Mouse (Mus musculus) stomach, embryonic 14.5 days (tissue): ENCODE measurements at regions not wholly inside any gene's neighbourhood (a gene's known extent, or its start where the extent isn't known, plus 50 kb on each side); places are given as distances from the start of the nearest gene placed in this dataset.
A peak's percentile ranks its signal among the peaks of the same experiment; 100 is the strongest.

ENCODE experiments used
- ATAC-seq: fragments of 200-750 bp; cut with Nextera tagmentation; 2 replicates; pipeline ENCODE4 v1.8.0; 2017; ENCODE audit warnings: low read depth, moderate TSS enrichment; ENCODE audit not compliant: insufficient number of reproducible peaks, insufficient read depth, low FRiP score
- H3K27ac ChIP-seq: fragments of 300-500 bp; sonication (generic); 2 replicates; pipeline ENCODE4 v1.5.1; 2014; ENCODE audit warnings: mild to moderate bottlenecking, low read length, moderate library complexity, mixed read lengths
- H3K27me3 ChIP-seq: fragments of 300-500 bp; sonication (generic); 2 replicates; pipeline ENCODE4 v1.6.1; 2014; ENCODE audit warnings: low read length, control low read depth, mixed read lengths; ENCODE audit not compliant: control insufficient read depth, insufficient read depth
- H3K36me3 ChIP-seq: fragments of 300-500 bp; sonication (generic); 2 replicates; pipeline ENCODE4 v1.6.1; 2014; ENCODE audit warnings: mild to moderate bottlenecking, control low read depth, low read length, moderate library complexity, mixed read lengths; ENCODE audit not compliant: control insufficient read depth, insufficient read depth
- H3K4me1 ChIP-seq: fragments of 300-500 bp; sonication (generic); 2 replicates; pipeline ENCODE4 v1.6.1; 2014; ENCODE audit warnings: low read length, control low read depth, mixed read lengths; ENCODE audit not compliant: control insufficient read depth, insufficient read depth
- H3K4me2 ChIP-seq: fragments of 300-500 bp; sonication (generic); replicated peaks from 2 replicates; pipeline ENCODE4 v1.6.1; 2014; ENCODE audit warnings: low read depth, low read length, control low read depth
- H3K4me3 ChIP-seq: fragments of 300-500 bp; sonication (generic); 2 replicates; pipeline ENCODE4 v1.5.1; 2014; ENCODE audit warnings: low read depth, low read length, control low read depth
- H3K9ac ChIP-seq: fragments of 300-500 bp; sonication (generic); replicated peaks from 2 replicates; pipeline ENCODE4 v1.6.1; 2014; ENCODE audit warnings: low read depth, mild to moderate bottlenecking, control low read depth, low read length, moderate library complexity, mixed read lengths
- H3K9me3 ChIP-seq: fragments of 300-500 bp; sonication (generic); 2 replicates; pipeline ENCODE4 v1.6.1; 2016; ENCODE audit warnings: low read depth, low read length, control low read depth; ENCODE audit not compliant: control insufficient read depth
- WGBS: fragments of 180-500 bp; shearing (Covaris S2); extraction: QIAGEN DNeasy Blood & Tissue Kit; methylation state at CpG from one replicate; pipeline ENCODE4 v1.1.7; 2014; 5-methylcytosine and 5-hydroxymethylcytosine counted together

GRCm38 (mm10) chr6:127250181-127250873, 98.3 kb upstream of the Ccnd2 start:
- Histone ChIP-seq H3K27ac (no peak overlapping the region; the same call in 1 of the 2 replicates), H3K4me3 (no peak overlapping the region), H3K4me1 (peaks cover 27% of the 10 kb centered on the region), H3K9ac (no peak overlapping the region), H3K4me2 (no peak overlapping the region), H3K27me3 (no peaks in the 10 kb centered on the region), H3K36me3 (no peaks in the 10 kb centered on the region), H3K9me3 (no peaks in the 10 kb centered on the region)
- WGBS = 21% methylated on average over 8 of the region's 8 CpGs
- no peak for ATAC-seq

- Histone ChIP-seq H3K36me3 (no peaks in the 10 kb centered on the region), H3K9ac (no peak overlapping the region), H3K4me1 (peaks cover 27% of the 10 kb centered on the region), H3K4me2 (peak overlapping the region; percentile 17), H3K4me3 (no peak overlapping the region), H3K27ac (peak overlapping the region; percentile 64), H3K27me3 (no peaks in the 10 kb centered on the region), H3K9me3 (no peaks in the 10 kb centered on the region)
- 16% methylated on average over 11 of the region's 11 CpGs for WGBS
- ATAC-seq = peak; percentile 64; the same call in 1 of the 2 replicates
Measured at GRCm38 (mm10) chr6:127250874-127251670, 99.1 kb upstream of the Ccnd2 start.

- no peak overlapping the region for H3K9ac ChIP-seq
Measured at GRCm38 (mm10) chr6:127251671-127251985, 99.6 kb upstream of the Ccnd2 start.

DNA sequence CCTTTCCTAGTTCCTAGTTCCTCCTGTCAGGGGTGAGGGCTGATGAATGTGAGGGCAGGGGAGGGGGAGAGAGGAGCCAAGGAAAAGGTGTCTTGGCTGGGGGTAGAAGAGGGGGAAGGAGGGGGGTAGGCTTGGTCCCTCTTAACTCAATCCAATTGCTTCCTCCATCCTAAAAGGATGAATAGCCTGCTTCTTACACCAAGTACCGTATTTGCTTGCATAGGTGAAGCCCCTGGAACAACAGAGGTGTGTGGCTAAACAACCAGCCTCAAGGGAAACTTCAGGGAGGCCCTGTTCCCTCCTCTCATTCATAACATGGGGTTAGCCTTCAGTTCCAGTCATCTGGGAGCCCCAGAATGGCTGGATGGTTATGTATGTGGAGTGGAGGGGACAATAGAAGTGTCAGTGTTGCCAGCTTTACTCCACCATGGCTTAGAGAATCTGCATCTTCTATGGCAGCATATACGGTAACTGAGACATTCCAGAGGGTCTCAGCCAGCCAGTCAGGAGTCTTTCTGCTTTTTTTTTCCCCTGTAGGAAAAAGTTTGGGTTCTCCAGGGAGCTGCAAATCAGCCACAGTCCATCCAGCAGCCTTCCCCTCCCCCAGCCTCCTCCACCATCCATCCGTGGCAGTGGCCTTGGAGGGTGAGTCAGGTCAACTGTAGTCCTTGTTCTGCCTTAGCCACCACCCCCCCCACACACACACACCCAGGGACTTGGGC, 100.2 kb upstream of the Ccnd2 start:
- 2% methylated on average over 3 of the region's 3 CpGs for WGBS
- Histone ChIP-seq H3K4me1 (peaks cover 27% of the 10 kb centered on the region), H3K36me3 (no peaks in the 10 kb centered on the region), H3K27ac (peak overlapping the region; percentile 64), H3K4me3 (no peak overlapping the region), H3K9me3 (no peaks in the 10 kb centered on the region; the same call in 1 of the 2 replicates), H3K9ac (no peak overlapping the region), H3K4me2 (peak overlapping the region; percentile 25; the same call in 1 of the 2 replicates), H3K27me3 (no peaks in the 10 kb centered on the region)
- peak; percentile 25; the same call in 1 of the 2 replicates for ATAC-seq

More at GRCm38 (mm10) chr6:127251671-127251985, 99.6 kb upstream of the Ccnd2 start:
- Histone ChIP-seq H3K4me3 (no peak overlapping the region), H3K9me3 (no peaks in the 10 kb centered on the region; the same call in 1 of the 2 replicates), H3K4me2 (peak overlapping the region; percentile 25; the same call in 1 of the 2 replicates), H3K36me3 (no peaks in the 10 kb centered on the region), H3K27ac (peak overlapping the region; percentile 64), H3K4me1 (peaks cover 27% of the 10 kb centered on the region), H3K27me3 (no peaks in the 10 kb centered on the region)
- 2% methylated on average over 5 of the region's 5 CpGs for WGBS
- ATAC-seq = peak; percentile 46; the same call in 1 of the 2 replicates

DNA sequence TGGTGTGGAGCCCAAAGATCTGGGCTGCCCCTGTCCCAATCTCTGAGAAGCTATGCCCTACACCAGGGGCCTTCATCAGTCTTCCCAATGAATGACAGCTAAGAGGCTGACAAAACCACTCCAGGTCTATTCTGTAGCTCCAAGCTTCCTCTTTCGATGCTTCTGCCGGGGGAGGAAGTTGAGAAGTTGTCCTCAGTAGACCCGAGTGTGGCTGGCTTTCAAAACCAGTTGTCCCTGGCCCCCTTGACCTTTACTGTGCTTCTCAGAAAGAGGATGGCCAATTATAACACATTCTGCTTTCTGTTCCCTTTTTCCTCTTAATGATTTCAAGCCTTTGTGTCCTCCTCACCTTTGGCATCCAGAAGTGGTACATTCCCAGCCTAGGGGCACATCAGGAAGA, 101.9 kb upstream of the Ccnd2 start:
- H3K4me3 ChIP-seq = no peak overlapping the region
- no peak for ATAC-seq
- H3K27me3 ChIP-seq = no peaks in the 10 kb centered on the region
- no peak overlapping the region for H3K9ac ChIP-seq
- H3K4me1 ChIP-seq = peaks cover 25% of the 10 kb centered on the region
- WGBS = 78% methylated on average over 3 of the region's 3 CpGs
- no peak overlapping the region for H3K27ac ChIP-seq
- no peaks in the 10 kb centered on the region; the same call in 1 of the 2 replicates for H3K9me3 ChIP-seq
- no peak overlapping the region for H3K4me2 ChIP-seq
- H3K36me3 ChIP-seq = no peaks in the 10 kb centered on the region

- no peak overlapping the region for H3K27ac ChIP-seq
- H3K36me3 ChIP-seq = no peaks in the 10 kb centered on the region
- H3K4me2 ChIP-seq = no peak overlapping the region
- H3K4me3 ChIP-seq = no peak overlapping the region
- H3K27me3 ChIP-seq = no peaks in the 10 kb centered on the region
- no peak for ATAC-seq
- H3K9ac ChIP-seq = no peak overlapping the region
- peaks cover 13% of the 10 kb centered on the region; the same call in 1 of the 2 replicates for H3K4me1 ChIP-seq
- WGBS = 57% methylated on average over 5 of the region's 5 CpGs
- no peaks in the 10 kb centered on the region for H3K9me3 ChIP-seq
Measured at GRCm38 (mm10) chr6:127263903-127264680, 112.1 kb upstream of the Ccnd2 start.

DNA sequence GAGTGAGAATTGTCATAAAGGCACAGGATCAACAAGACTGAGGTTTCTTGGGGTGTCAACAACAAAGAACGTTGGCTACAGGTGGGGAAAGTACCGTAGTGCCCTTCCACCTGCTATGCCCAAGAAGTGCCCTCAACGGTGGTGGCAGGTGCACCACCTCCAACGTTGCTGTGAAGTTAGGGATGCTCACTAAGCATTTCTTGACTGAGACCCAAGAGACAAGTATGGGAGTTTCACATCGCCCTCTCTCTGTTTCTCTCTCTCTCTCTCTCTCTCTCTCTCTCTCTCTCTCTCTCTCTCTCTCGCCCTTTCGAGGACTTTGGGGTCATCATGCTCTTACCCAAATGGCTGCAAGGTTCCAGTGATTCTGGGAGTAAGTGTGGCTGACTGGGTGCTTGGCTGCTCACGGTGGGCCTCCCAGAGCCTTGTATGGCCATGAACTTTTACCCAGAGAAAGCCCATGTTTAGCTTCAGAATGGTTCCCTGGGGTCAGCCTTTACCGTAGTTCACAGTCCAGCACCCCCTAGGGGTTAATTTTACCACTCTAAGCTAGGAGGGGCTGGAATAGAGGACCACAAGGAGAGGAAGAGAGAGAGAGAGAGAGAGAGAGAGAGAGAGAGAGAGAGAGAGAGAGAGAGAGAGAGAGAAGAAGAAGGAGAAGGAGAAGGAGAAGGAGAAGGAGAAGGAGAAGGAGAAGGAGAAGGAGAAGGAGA, 113.2 kb upstream of the Ccnd2 start:
- 76% methylated on average over 9 of the region's 9 CpGs for WGBS
- no peak overlapping the region for H3K4me2 ChIP-seq

More for the DNA sequence above, 113.2 kb upstream of the Ccnd2 start:
- H3K27me3 ChIP-seq = no peaks in the 10 kb centered on the region
- H3K9me3 ChIP-seq = no peaks in the 10 kb centered on the region
- ATAC-seq = no peak
- no peaks in the 10 kb centered on the region for H3K36me3 ChIP-seq
- H3K4me1 ChIP-seq = peaks cover 13% of the 10 kb centered on the region; the same call in 1 of the 2 replicates
- H3K9ac ChIP-seq = no peak overlapping the region
- no peak overlapping the region for H3K4me3 ChIP-seq
- H3K27ac ChIP-seq = peak overlapping the region; percentile 21; the same call in 1 of the 2 replicates
